Mouse (Mus musculus): ENCODE data around the gene Scel. TPM values are rescaled to one million over a fixed set of nuclear protein-coding genes. Genes with fewer than 3 reads are reported as not detected.

Gene Scel
- polyA plus RNA-seq, 1 experiment from 2014 or later: 1.7 TPM

DNA sequence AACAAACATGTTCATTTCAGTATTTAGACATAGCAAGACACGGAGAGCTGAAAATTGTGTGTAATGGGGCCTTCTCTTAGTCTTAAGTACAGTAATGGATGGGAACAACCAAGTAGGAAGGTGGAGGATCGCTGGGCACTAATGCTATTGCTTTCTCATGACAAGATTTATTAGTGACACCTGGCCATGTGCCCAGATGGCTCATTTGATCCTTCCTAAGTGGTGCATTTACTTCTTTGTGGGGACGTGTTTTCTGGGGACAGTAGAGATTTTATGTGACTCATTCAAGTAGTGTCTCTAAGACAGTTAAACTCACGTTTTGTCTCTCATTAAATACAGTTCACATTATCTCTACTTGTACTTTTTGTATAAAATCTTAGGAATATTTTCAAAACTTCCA lies 73.5 kb downstream of the Scel start:
- Histone ChIP-seq H3K36me3 (no peaks in the 10 kb centered on the region), H3K27ac (no peak overlapping the region), H3K9me3 (no peaks in the 10 kb centered on the region), H3K4me3 (no peak overlapping the region), H3K4me1 (0 out of 2 replicates have a peak, but pooled peaks cover 2% of the 10 kb centered on the region), H3K4me2 (replicated peaks) (no peak overlapping the region), H3K27me3 (no peaks in the 10 kb centered on the region), H3K9ac (no peak overlapping the region)
- WGBS: 39% methylated on average over 4 of the region's 4 CpGs
- no peak for ATAC-seq (ENCODE audit: low FRiP score, low read depth)

DNA sequence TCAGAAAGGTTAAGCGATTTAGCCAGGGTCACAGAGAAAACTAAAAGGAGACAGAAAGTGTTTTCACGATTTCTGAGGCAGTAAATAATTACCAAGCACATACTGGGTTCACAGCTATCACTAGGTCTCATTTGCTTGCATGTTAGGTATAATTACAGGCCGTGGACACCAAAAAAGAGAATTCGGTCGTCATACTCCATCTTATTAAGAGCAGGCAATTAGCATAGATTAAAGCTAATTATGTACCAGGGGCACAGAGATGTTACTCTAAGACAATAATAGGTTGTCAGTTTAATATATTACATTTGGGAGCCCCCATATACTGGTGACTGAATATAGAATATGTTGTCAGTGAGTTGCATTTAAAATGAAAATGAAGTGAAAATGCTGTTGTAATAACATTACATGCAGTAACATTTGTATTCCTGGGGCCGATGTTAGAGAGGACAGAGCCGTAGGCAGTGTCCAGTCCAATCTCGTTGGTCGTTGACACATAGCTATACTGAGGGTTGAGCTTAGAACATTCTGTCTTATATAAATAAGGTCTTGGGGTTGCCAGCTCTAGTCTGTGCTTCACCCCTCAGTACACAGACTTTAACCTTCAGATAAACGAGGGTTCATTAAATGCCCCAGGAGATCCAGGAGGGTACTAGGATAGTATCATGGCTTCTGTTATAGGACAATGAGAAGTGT lies 74.2 kb downstream of the Scel start:
- no peaks in the 10 kb centered on the region for H3K36me3 ChIP-seq
- H3K27me3 ChIP-seq: no peaks in the 10 kb centered on the region
- H3K4me2 ChIP-seq (replicated peaks): no peak overlapping the region
- WGBS: 73% methylated on average over 10 of the region's 10 CpGs
- no peaks in the 10 kb centered on the region for H3K4me1 ChIP-seq
- no peak overlapping the region for H3K9ac ChIP-seq
- H3K27ac ChIP-seq: no peak overlapping the region
- no peaks in the 10 kb centered on the region for H3K9me3 ChIP-seq
- H3K4me3 ChIP-seq: no peak overlapping the region
- no peak for ATAC-seq (ENCODE audit: low FRiP score, low read depth)

DNA sequence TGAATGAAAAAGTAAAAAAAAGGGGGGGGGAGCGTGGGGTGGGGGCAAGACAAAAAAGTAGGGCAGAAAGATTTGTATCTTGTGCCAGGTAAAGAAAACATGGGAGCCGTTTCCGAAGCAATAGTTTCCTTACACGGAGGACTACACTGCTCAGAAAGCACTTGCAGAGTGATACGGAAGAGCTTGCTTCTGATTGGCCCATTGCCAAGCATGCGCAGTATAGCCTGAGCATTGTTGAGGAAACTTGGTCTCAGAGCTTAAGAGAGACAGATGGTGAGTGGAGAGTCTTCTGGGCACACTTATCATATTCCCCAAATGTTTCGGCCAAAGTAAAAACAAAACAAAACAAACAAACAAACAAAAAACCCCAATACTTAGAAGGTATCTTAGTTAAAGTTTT lies 76.7 kb downstream of the Scel start:
- Histone ChIP-seq H3K9ac (no peak overlapping the region), H3K9me3 (no peaks in the 10 kb centered on the region), H3K27me3 (no peaks in the 10 kb centered on the region), H3K4me2 (replicated peaks) (no peak overlapping the region), H3K27ac (no peak overlapping the region), H3K4me1 (no peaks in the 10 kb centered on the region), H3K4me3 (no peak overlapping the region), H3K36me3 (no peaks in the 10 kb centered on the region)
- WGBS: 76% methylated on average over 7 of the region's 7 CpGs
- no peak for ATAC-seq (ENCODE audit: low FRiP score, low read depth)

DNA sequence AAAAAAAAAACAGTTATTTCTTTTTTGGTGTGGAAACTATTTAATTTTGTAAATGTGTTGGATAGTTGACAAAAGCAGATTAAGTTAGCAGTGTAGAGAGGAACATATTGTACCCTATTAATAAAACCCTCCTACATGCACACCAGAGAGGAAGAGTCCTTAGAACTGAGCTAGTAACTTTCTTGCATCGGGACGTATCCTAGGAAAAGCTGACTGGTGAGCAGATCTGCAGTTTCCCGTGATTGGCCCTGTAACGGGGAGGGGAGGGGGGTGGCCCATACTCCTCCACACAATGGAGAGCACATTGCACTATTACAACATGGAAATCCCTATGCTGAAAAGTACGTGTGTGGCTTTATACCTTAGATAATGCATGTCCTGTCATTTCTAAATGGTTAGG lies 82.7 kb downstream of the Scel start:
- Histone ChIP-seq H3K9ac (no peak overlapping the region), H3K9me3 (no peaks in the 10 kb centered on the region), H3K27me3 (no peaks in the 10 kb centered on the region), H3K4me1 (no peaks in the 10 kb centered on the region), H3K4me3 (no peak overlapping the region), H3K4me2 (replicated peaks) (no peak overlapping the region), H3K36me3 (no peaks in the 10 kb centered on the region), H3K27ac (no peak overlapping the region)
- ATAC-seq (ENCODE audit: low FRiP score, low read depth): no peak
- WGBS: 67% methylated on average over 5 of the region's 5 CpGs

DNA sequence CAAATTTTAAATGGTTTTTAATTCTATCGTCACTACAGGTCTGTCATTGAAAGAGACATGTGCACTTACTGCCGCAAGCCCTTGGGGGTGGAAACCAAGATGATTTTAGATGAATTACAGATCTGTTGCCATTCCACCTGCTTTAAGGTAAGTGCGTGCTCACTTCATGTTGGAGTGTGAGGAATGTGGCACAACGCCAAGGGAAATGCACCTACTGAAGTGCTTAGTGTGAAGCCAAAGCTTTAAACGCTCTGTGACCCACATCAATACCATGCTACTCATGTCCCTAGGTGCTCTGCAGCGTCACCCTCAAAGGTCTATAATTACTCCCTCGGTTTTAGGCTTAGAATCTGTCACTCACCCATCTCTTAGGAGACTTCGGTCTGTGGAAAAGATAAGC lies 94.9 kb downstream of the Scel start:
- no peak overlapping the region for H3K27ac ChIP-seq
- WGBS: 83% methylated on average over 8 of the region's 8 CpGs
- H3K4me2 ChIP-seq (replicated peaks): no peak overlapping the region
- no peaks in the 10 kb centered on the region for H3K27me3 ChIP-seq
- H3K36me3 ChIP-seq: no peaks in the 10 kb centered on the region
- no peak for ATAC-seq (ENCODE audit: low FRiP score, low read depth)
- H3K4me3 ChIP-seq: no peak overlapping the region
- no peak overlapping the region for H3K9ac ChIP-seq
- no peaks in the 10 kb centered on the region for H3K9me3 ChIP-seq
- H3K4me1 ChIP-seq: peaks cover 4% of the 10 kb centered on the region; the same call in 1 of the 2 replicates

DNA sequence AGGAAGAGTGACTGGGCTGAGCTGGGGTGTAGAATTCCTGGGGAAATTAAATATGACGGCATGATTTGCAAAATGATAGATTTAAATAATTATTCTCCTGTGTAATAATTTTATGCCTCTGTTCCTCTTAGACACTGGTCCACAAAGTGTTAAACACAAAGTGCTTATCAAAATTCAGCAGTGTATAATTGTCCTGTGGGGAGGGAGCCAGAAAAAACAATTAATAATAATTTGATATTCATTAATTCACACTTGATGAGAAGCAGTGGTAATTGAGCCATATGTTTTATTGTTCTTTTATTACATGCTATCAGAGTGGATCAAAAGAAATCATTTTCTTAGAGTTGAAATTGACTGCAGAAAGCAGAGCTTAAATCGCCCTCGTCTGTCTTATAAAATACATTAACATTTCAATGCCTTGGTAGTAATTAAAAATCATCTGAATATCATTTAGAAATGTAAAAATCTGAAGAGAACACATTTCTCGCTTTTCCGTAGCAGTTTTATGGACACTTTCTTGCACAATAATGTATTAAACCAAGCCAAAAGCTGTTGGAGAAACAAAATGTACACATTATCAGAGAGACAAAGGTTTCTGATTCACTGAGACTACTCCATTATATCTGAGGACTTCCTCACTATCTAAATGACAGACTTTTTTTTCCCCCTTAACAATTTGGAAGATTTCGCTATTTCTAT lies 100.6 kb downstream of the Scel start:
- Histone ChIP-seq H3K36me3 (no peaks in the 10 kb centered on the region), H3K4me2 (replicated peaks) (no peak overlapping the region), H3K27me3 (no peaks in the 10 kb centered on the region), H3K4me1 (no peaks in the 10 kb centered on the region), H3K4me3 (no peak overlapping the region), H3K27ac (no peak overlapping the region), H3K9me3 (no peaks in the 10 kb centered on the region), H3K9ac (no peak overlapping the region)
- 77% methylated on average over 6 of the region's 6 CpGs for WGBS
- ATAC-seq (ENCODE audit: low FRiP score, low read depth): no peak

DNA sequence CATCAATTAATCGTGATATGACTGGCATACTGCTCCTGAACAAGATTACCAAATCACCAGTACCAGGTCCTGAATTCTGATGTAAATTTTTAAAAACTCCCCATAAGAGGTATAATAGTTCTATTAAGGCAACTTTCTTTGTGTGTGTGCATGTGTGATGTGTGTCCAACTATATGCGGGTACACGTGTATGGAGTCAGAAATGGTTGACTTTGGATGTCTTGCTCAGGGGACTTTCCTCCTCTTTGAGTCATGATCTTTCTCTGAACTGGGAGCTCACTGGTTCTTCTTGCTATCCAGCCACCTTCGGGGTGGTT lies 101.1 kb downstream of the Scel start:
- H3K36me3 ChIP-seq: no peaks in the 10 kb centered on the region
- H3K4me3 ChIP-seq: no peak overlapping the region
- H3K4me2 ChIP-seq (replicated peaks): no peak overlapping the region
- no peaks in the 10 kb centered on the region for H3K27me3 ChIP-seq
- 89% methylated on average over 4 of the region's 4 CpGs for WGBS
- no peak overlapping the region for H3K9ac ChIP-seq
- no peak for ATAC-seq (ENCODE audit: low FRiP score, low read depth)
- no peak overlapping the region for H3K27ac ChIP-seq
- H3K9me3 ChIP-seq: no peaks in the 10 kb centered on the region
- no peaks in the 10 kb centered on the region for H3K4me1 ChIP-seq

DNA sequence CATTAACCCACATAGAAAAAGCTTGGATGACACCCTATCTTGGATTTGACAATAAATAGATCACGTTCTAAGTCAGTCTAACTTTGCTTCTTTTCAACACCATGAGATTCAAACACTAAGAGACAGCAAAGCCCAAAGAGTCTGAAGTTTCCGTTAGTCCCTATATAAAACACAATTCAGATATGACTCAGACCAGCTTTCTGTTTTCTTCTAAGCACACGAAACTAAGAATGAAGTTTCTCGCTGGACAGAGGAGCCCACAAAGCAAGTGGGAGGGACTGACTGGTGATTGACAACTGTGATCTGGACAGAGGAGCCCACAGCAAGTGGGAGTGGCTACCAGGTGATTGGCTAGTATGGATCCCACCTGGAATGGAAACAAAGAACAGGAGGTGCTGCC lies 106.6 kb downstream of the Scel start:
- no peaks in the 10 kb centered on the region for H3K36me3 ChIP-seq
- H3K4me2 ChIP-seq (replicated peaks): no peak overlapping the region
- H3K27me3 ChIP-seq: no peaks in the 10 kb centered on the region
- H3K9ac ChIP-seq: no peak overlapping the region
- H3K27ac ChIP-seq: no peak overlapping the region
- WGBS: 96% methylated on average over 4 of the region's 4 CpGs
- H3K4me1 ChIP-seq: no peaks in the 10 kb centered on the region
- no peak overlapping the region for H3K4me3 ChIP-seq
- no peaks in the 10 kb centered on the region for H3K9me3 ChIP-seq
- no peak for ATAC-seq (ENCODE audit: low FRiP score, low read depth)

DNA sequence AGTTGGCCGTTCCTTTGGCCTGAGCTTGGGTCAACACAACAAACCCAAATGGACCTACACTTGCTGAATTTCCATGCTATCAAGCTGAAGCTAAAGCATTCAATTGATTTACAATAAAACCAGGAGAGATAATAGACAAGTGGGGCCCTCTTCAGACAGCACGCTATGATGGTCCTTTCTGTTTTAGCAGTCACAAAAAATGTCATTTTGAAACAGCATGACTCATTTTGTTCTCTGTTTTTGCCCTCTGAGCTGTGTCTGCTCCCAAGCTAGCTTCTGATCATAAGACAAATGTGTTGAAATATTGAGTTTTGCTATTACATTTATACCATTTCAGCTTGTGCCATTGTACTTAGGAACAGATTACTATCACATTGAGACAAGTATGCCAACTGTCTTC lies 108.1 kb downstream of the Scel start:
- Histone ChIP-seq H3K27ac (no peak overlapping the region), H3K4me1 (no peaks in the 10 kb centered on the region), H3K9me3 (no peaks in the 10 kb centered on the region), H3K4me3 (no peak overlapping the region), H3K36me3 (no peaks in the 10 kb centered on the region), H3K4me2 (replicated peaks) (no peak overlapping the region), H3K9ac (no peak overlapping the region), H3K27me3 (no peaks in the 10 kb centered on the region)
- WGBS: 87% methylated on average over 2 of the region's 2 CpGs
- ATAC-seq (ENCODE audit: low FRiP score, low read depth): no peak

DNA sequence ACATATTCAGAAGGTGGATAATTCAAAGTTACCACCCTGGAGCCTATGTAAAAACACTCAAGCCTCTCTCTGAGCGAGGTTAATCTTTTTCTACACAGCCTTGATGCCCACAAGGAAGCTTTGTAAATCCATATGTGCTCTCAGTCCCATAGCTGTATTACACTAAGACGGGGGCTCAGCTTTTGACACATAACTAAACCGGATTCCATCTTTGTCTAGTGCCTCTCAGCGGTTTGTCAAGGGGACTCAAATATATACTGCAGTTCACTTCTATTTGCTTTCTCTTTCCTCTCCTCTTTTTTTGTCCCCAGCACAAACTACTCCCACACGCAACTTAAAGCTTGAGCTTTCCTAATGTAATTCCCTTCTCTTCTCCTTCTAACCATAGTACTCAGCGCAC lies 113.0 kb downstream of the Scel start:
- Histone ChIP-seq H3K27me3 (no peaks in the 10 kb centered on the region), H3K4me1 (no peaks in the 10 kb centered on the region), H3K4me3 (no peak overlapping the region), H3K9me3 (no peaks in the 10 kb centered on the region), H3K27ac (no peak overlapping the region), H3K9ac (no peak overlapping the region), H3K36me3 (no peaks in the 10 kb centered on the region), H3K4me2 (replicated peaks) (no peak overlapping the region)
- WGBS: 93% methylated on average over 6 of the region's 6 CpGs
- ATAC-seq (ENCODE audit: low FRiP score, low read depth): no peak

DNA sequence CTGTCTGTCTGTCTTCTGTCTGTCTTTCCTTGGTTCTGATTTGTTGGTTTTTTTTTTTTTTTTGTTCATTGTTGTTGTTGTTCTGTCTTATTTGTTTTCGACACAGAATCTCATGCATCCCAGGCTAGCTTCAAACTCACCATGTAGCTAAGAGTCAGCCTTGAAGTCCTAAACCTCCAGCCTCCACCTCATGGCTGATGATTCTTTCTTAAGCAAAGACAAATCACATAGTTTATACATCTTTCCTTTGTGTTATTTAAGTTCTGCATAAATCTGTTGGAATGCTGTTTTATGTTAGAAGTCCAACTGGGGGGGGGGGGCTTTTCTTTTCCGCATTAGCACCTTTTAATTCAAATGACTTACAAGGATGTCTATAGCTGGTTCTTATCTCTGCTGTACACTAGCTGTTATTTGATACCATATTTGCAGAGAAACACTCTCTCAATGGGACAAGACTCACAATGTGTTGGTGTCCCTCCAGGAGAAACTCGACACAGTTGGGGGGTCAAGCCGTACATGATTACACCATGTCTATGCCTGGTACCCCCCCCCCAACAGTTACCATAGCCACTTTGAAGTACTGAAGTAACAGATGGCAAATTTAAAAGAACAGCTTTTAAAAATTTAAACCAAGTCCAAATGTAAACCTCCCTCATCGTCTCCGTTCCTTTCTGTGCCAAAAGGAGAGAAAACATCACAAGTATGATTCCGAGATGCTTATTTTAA lies 116.7 kb downstream of the Scel start:
- no peak for ATAC-seq (ENCODE audit: low FRiP score, low read depth)
- H3K27ac ChIP-seq: no peak overlapping the region
- no peaks in the 10 kb centered on the region for H3K27me3 ChIP-seq
- no peaks in the 10 kb centered on the region for H3K36me3 ChIP-seq
- no peak overlapping the region for H3K4me2 ChIP-seq (replicated peaks)
- no peak overlapping the region for H3K4me3 ChIP-seq
- H3K9ac ChIP-seq: no peak overlapping the region
- WGBS: 81% methylated on average over 7 of the region's 7 CpGs
- no peaks in the 10 kb centered on the region for H3K9me3 ChIP-seq
- H3K4me1 ChIP-seq: no peaks in the 10 kb centered on the region

DNA sequence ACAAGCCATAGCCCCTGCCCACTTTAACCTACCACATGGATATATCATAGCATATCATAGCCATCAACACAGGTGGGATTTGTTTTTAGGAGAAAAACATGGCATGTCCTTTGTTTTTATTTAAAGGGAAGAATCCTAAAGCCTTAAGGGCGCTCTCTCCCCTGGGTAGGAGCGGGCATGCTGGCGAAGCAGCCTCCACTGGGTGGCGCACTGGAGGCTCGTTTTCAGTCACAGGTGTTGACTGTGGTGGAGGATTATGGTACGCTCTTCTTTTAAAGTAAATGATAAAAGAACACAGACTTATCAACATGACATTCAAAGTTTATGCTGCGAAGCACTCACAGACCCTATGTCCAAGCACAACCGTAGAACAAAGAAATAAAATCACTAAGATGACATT lies 117.4 kb downstream of the Scel start:
- H3K27me3 ChIP-seq: no peaks in the 10 kb centered on the region
- ATAC-seq (ENCODE audit: low FRiP score, low read depth): no peak
- no peaks in the 10 kb centered on the region for H3K9me3 ChIP-seq
- no peak overlapping the region for H3K9ac ChIP-seq
- no peaks in the 10 kb centered on the region for H3K36me3 ChIP-seq
- H3K4me3 ChIP-seq: no peak overlapping the region
- H3K27ac ChIP-seq: no peak overlapping the region
- H3K4me2 ChIP-seq (replicated peaks): no peak overlapping the region
- WGBS: 84% methylated on average over 8 of the region's 8 CpGs
- no peaks in the 10 kb centered on the region for H3K4me1 ChIP-seq

All from limb, embryonic 13.5 days (tissue).